Mouse (Mus musculus): ENCODE measurements around the gene Xylt1.

Xylt1 gene

DNA sequence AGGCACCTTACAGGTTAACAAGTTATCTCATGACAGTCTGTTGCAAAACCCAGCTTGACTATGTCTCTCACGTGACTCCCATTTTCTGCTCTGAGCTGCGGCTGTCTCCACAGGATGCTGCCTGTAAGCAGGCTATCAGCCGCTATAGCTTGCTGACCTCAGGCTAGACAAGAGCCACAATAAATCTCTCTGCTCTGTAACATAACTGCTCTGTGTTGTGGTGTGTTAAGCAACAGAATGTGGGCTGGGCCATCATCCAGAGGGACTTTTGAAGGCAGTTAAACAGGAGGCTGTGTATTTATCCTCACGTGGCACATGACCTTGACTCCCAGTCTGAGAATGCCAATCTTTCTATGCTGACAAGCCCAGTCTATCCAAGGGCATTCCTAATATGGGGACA is 136.1 kb downstream of the Xylt1 start:
- no peak for DNase-seq (ENCODE audit: low spot score)

DNA sequence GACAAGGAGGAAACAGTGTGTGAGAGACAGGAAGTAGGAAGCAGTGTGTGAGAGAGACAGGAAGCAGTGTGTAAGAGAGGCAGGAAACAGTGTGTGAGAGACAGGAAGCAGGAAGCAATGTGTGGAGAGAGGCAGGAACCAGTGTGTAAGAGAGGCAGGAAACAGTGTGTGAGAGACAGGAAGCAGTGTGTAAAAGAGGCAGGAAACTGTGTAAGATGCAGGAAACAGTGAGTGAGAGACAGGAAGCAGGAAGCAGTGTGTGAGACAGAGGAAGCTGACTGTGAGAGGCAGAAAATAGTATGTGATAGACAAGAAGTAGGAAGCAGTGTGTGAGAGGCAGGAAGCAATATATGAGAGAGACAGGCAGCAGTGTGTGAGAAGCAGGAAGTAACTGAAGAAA is 140.6 kb downstream of the Xylt1 start:
- no peak for DNase-seq (ENCODE audit: low spot score)

DNA sequence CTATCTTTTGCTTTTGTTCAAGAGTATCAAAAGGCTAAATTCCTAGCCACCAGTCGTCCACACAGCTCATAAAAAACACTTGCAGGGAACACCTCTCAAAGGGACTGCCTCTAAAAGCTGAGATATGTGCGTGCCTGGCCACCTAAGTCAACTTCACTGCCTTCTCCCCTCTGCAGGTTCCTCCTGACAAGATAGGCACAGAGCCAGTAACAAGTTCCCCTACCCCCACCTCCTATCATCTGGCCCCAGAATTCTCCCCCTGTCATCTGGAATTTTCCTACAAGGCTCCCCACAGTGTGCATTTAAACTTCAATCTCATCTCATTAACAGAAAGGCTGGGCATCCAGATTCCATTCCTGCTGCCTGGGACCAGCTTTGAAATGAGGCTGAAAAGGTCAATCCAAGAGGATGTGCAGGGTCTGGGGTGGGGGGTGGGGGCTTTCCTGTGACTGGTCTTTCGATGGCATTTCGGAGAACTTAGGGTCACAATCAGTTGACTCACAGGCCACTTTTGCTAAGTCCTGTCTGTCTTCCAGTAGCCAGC is 141.4 kb downstream of the Xylt1 start:
- no peak for DNase-seq (ENCODE audit: low spot score)

DNA sequence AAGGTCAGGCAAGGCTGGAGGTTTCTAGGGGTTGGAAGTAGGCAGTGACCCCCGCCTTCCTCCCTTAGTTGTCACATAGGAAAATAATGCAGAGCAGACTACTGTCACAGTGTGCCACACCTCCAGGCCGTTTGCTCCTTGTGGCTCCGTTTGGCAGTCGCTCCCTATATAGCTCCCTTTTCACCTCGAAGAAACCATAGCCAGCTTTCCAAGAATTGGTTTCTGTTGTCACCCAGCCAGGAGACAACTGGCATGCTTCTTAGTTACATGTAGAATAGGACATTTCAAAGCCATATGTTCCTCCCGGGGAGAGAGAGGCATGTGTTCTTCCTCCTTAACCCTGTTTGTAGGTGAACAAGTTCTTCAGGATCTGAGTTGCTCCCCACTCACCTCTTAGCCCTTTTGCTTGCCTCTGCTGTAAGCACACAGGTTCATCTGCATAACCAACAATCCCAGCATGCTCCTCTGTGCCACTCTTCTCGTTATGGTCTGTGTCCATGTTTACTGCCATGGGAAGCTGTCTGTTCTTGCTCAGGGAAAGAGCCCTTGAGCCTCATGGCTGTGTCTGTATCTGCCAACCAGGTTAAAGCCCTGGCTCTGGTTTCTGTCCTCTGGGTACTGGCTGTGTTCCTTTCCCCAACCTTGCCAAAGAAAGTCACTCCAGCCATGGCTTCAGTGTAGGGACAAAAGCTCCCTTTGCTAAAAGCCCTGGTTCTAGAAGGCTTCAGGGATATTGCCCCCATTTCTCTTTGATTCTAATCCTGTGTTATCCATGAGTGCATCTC is 143.8 kb downstream of the Xylt1 start:
- DNase-seq (ENCODE audit: low spot score): no peak

DNA sequence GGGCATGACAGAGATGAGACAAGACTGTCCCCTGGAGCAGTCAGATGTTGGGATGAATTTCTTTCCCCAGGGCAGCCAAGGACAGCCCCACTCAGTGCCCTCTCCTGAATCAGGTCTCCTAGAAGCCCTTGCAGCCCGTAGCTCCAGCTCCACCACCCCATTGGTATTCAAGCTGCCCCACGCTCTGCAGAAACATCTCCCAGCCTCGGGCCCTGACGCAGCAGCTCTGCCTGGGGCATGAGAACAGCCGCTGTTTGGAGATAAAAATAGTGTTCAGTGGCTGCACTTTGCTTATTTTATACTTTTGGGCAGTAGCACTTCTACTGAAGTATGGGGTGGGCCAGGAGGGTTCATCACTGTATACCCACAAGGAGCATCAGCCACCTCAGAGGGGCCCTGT is 144.9 kb downstream of the Xylt1 start:
- DNase-seq (ENCODE audit: low spot score): no peak

DNA sequence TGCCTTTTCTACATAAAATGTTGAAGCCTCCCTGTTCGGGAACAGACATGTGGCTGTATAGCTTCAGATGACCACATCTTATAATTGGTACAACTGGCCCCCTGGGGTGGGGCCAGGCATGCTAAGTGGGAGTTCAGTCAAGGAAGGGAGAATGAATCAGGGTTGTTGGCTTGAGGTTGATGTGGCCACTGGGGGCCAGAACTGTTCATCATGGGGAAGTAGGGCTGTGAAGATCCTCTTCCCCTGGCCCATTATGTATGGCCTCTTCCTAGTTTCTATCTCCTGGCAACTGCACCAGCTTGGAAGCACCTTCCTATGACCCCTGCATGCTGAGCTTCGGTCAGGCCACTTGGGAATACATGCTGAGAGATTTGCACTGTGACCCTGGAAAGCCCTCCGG is 145.8 kb downstream of the Xylt1 start:
- DNase-seq (ENCODE audit: low spot score): no peak

DNA sequence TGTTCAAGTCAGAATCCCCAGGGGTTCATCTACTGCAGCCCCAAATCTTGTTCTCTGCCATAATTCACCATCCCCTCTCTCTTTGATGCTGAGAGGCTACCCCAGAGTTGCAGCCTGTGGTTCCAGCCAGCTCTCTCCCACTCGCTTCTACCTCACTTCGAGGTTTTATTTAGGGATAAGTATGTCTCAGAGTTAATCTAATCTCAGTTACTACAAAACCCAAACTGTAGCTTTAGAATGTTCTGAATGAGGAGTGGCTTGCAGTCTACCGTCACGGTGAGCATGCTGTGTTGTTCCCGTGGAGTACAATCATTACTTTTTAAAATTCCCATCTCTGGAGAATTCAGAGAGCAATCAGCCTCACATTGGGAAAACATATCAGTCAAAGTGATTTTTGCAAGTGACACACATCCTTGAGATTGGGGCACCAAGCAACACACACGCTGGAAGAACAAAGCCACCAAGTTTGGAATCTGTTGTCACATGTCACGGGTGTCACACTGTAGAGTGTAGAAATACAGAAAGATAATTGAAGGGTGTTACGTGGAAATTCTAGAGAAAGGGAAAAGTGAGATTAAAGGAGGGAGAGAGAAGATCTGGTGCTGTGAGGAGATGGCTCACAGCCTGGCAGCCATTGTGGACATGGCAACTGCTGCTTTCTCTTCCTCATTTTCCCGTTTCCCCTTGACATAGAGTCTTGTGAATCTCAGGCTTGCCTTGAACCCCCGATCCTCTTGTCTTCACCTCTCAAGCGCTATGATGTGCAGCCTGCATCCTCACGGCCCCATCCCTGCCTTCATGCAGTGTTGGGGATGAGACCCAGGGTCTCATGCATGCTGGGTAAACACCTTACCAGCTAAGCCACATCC is 149.2 kb downstream of the Xylt1 start:
- no peak for DNase-seq (ENCODE audit: low spot score)

DNA sequence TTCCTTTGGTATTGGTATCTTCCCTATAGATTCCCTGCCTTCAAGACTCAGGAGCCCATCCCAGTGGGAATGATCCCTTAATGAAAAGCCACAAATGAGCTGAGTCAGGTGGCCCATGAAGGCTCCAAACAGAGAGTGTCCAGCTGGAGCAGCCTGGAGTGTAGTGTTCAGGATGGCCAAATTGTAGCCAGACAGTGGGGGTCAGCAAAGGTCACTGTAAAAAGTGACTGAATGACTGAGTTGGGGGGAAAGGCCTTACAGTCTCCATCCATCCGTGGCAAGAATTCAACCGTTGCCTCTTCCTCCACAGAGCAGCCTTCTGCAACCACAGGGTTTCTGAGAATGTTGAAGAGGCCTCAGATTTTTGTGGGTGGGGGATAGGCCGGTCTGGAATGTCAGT is 151.9 kb downstream of the Xylt1 start:
- no peak for DNase-seq (ENCODE audit: low spot score)

DNA sequence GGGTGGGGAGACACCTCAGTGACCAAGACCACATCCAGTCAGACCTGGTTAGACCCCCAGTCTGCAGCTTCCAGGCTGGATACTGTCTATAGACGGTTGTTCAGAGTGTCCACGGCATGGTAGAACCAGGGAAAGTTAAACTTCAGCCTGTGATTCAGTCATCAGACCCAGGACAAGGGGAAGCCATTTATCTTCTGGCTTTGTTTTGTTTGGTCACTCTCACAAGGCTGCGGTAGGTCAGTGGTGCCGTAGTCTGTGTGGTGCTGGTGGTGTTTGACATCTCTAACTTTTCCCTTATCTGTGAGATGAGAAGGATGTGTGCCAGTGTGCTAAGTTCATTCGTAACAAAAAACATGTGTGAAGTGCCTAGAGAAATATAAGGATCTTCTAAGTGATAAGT is 152.4 kb downstream of the Xylt1 start:
- DNase-seq (ENCODE audit: low spot score): no peak

DNA sequence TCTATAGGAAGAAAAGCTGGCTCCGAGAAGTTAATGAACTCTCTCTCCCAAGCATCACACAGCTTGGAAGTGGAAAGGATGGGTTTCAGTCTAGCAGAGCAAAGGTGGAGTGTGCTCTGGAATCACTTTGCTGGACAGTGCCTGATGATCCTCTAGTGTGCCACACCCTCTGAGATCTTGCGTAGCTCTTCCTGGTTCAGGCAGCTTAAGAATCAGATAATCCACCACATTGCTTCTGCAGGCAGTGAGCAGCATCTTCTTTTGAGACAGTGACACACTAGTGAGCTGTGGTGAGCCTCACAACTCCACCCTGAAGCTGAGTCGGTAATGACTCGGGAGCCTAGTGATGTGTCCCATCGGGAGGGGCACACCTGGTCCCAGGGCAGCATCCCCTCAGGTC is 159.2 kb downstream of the Xylt1 start:
- DNase-seq (ENCODE audit: low spot score): no peak

DNA sequence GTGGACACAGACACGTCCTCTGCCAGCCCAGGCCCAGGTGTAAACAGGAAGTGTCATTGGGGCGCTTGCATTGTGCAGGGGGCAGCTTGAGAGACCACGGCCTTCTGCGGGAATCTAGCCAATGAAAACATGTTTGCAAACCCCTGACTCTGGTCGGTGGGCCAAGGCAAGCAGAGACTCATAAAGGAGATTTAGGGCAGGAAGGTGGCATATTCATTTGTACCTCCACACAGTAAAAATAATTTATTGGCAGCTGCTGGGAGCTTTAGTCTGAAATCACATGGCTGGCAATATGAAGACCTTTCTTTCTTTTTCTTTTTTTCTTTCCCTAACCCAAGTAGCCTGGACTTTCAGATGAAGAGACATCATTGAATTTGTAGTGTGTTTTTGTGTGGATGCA is 159.6 kb downstream of the Xylt1 start:
- no peak for DNase-seq (ENCODE audit: low spot score)

DNA sequence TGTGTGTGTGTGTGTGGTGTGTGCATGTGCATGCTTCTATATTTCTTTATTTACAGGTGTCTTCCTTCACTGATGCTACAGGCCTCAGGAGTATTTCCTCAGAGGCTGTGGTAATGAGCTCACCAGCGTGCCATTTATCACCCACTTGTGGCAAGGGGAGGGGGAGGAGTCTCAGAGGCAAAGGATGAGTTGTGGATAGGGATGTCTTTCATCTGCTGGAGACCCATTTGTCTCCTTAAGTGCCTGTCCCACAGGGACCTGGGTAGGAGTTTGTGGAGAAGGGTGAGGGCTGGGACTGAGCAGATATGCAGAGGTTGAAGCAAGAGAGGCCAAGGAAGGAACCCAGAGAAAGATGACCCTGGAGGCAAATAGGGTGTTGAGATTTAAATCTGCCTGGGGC is 160.3 kb downstream of the Xylt1 start:
- no peak for DNase-seq (ENCODE audit: low spot score)

DNA sequence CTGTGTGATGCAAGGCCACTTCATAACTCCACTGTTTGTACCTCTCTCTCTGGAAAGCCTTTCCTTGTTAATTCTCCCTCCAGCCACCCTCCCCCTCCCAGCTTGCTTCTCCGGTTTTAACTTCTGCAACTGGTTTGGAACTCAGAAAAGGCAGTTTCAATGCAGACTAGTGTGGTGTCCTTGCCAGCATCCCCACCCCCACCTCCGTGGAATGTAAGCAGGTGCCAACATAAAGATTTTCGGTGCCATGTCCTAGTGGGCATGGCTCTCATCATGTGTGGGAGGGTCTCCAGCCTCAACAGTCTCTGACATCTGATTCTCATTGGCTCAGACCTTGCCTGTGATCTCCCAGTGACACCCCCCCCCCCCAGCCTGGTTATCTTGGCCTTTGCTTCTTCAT is 160.9 kb downstream of the Xylt1 start:
- DNase-seq (ENCODE audit: low spot score): no peak

DNA sequence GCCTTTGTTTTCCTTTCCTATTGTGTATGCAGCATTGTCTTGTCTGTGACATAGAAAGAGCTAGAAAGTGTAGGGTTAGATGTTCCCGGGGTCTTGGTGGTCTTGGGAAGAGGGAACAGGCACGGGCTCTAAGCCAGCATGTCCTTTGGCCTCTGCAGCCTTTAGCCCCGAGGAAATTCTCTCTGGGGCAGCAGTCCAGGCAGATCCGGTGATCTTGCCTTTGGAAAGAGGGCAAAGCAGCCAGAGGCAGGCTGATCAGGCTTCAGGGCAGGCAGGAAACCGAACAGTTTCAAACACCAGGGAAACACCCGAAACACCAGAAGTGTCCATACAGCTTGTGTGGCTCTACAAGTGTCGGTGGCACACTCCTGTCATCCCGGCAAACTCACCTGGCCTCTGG is 162.3 kb downstream of the Xylt1 start:
- DNase-seq (ENCODE audit: low spot score): no peak

DNA sequence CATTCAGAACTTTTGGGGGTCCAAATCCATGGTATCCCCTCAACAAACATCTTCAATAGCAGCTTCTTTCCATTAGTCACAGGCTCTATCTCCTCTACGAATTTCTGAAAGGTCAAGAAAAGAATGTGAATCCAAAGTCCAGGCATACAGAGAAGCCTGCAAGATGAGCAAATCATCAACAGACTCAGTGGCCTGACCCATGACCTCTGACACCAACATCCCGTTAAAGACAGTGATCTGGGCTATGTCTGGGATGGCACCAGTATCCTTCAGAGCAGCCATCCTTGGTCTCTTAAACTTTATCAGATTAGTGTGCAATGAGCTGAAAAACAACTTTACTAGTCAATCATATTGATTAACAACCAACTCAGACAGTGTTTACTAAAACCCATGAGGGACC is 163.3 kb downstream of the Xylt1 start:
- no peak for DNase-seq (ENCODE audit: low spot score)

DNA sequence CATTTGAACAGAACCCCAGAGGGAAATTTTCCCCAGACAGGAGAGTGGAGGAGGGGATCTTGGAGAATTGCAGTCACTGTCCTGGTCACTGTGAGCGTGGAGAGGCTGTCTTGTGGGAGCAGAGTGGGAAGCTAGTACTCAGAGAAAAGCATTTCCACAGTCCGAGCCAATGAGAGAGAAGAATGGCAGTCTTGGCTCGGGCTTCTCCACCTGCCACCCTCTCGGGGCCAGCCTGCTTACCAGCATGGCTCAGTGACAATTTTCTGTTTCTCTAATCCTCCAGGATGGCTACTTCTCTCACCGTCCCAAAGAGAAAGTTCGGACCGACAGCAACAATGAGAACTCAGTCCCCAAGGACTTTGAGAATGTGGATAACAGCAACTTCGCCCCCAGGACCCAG is 167.5 kb downstream of the Xylt1 start:
- DNase-seq (ENCODE audit: low spot score): no peak

DNA sequence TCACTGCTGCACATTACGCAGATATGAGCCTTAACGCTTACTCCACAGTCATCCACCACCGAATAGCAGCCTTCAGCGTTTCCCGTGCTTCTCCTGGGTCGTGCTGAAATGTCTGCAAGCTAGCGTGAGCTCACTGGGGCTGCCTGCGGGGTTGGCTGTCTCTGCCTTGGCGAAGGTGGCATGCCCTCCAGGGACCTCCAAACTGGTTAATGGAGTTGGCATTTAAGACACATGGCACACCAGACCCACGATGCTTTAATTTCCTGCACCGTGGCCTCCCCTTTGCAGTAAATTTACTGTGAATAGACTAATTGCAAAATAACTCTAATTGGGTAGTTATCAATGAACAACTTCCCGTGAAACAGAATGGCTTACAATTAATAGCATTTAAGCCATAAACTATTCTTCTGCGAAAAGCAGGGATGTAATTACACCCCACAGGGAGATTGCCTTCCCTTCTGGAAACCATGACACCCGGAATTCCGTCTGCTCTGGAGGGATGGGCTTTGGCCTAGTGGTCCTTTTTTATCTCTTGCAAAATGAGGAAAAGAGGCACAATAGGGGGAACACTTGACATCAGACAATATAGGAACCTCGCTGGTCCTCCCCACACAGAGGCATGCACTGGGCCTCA is 170.3 kb downstream of the Xylt1 start:
- DNase-seq (ENCODE audit: low spot score): no peak

DNA sequence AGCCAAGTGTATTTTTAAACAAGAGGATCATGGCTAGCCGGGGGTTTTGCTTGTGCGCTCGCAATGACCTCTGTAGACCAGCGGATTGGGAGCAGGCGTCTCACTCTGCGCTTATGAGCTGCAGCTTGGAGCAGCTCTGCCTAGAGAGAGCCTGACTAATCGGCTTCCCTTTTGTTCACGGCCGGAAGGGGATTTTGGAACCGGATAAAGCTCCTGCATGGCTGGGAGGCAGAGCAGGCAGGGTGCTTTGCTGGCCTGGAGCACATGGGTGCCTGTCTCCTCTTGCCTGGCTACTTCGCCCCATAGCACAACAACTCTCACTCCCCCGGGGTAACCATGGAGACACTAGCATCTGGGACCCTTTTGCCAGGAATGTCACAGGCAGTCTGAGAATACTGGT is 172.4 kb downstream of the Xylt1 start:
- no peak for DNase-seq (ENCODE audit: low spot score)

DNA sequence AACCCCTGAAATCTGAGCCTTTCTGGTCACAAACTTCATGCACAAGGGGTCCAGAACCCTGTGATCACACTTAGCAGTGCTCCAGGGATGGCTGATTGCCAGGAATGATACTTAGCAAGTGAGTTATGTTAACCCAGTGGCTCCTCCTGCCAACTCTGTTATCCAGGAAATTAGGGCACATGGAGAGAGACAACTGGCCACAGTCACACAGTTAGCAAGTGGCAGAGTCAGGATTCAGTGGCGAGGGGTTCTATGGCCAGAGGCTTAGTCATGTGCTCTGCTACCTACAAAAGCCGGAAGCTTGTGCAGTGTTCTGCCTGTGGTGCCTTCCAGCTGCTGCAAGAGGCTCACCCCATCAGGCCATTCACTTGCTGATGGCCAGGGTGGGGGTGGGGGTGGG is 175.0 kb downstream of the Xylt1 start:
- DNase-seq (ENCODE audit: low spot score): no peak

DNA sequence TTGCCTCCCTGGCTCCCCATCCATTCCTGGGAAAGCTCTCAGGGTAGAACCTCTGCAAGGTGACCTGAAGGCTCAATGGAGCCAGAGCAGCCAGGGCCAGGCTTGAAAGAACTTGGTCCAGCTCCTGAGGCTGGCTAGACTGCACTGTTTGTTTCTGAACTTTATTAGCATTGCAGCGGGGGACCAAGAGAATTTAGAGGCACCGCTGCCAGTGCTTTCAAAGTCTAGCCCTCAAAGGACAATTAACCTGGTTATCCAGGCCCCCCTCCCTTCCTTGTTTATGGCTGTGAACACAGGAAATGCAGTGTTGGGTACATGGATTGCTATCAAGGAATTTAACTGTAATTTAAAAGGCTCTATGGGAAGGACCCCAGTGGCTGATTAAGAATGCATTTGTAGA is 177.4 kb downstream of the Xylt1 start:
- DNase-seq (ENCODE audit: low spot score): no peak

DNA sequence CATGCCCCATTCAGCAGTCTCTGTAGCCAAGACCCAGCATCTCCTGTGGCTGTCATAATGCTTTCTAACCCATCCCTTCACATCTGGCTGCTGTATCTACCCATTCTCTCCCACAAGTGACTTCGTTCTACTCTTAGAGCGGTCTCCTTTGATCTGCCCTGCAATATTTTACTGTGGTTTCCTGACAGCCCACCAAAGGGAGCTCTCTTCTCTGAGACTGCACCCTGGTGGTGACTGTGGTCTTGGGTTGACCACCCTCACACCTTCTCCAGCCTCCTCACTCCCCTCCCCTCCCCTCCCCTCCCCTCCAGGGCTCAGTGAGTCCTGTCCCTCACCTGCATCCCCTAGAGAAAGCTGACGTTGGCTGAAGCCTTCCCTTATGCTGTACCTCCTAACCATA is 178.3 kb downstream of the Xylt1 start:
- no peak for DNase-seq (ENCODE audit: low spot score)

DNA sequence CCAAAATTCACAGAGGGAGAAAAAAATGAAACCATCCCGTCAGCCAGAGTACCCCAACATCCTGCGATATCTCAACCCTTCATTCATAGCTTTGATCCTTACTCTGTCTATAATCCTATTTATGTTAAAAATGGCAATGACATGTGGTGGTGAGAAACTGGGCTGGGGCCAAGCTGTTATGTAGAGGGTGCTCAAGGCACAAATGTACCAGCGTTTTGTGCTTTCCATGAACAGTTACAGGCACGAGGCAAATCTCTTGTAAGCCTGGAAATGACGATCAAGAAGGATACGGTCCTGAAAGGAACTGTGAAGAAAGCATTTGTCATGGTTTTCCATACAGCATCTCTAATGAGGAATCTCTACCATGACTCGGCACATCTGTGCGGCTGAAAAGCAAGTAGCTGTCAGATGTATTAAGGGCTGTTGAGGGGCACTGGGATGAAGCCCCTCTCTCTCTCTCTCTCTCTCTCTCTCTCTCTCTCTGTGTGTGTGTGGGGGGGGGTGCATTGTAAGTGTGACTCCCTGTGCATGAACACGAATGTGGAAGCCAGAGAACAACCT is 183.2 kb downstream of the Xylt1 start:
- DNase-seq (ENCODE audit: low spot score): no peak

DNA sequence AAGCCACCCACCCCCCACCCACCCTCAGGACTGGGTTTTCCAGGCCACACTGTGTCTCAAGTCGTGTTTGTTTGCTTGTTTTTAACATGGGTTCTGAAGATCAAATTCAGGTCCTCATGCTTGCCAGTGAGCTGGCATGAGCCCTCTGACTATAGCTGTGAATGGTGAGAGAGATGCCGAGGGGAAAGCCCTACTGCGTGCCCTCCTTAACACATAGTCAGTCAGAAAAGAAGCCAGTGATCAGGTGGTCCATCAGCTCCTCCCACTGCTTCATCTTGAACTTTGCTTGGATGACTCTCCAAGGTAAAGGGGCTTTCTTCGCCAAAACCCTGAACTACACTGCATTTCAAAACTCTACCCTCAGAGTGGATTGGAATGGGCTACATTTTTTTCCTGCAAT is 183.8 kb downstream of the Xylt1 start:
- no peak for DNase-seq (ENCODE audit: low spot score)
